16 mouse cellular contexts compared by ENCODE assay signal in the genomic region with DNA sequence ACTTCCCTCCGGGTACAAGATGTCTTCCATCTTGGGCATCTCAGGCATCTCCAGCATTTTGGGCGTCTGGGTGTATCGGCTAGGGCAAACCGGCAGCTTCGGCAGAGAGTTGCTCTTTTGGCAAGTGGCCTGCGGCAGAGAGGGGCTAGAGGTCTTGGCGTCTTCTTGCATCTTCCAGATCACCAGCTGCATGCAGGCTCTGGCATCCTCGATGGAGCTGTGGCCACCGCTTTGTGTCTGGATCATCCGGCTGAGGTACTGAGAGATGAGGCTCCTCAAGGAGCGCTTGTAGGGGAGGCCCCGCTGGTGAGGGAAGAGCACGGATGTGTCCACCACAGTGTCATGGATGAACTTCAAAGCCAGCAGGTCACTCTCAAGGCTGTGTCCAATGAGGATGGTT.
"Had no signal": no experiment of that assay in that cellular context is flagged by ENCODE, and none has a peak within 500 bp of the region (broad histone marks: within the 10 kb centered on the region; RNA-seq: fewer than 3 reads in every experiment).

No protein-coding gene starts in this region.

- H3K36me3 ChIP-seq: liver, embryonic 15.5 days; lung, embryonic 15.5 days; midbrain, embryonic 13.5 days; midbrain, embryonic 15.5 days; neural tube, embryonic 12.5 days; stomach, embryonic 15.5 days had no signal

- H3K9ac ChIP-seq: liver, embryonic 15.5 days; liver, postnatal 0 days; lung, embryonic 15.5 days; midbrain, embryonic 13.5 days; midbrain, embryonic 15.5 days; neural tube, embryonic 12.5 days; stomach, embryonic 15.5 days had no signal

- DNase-seq: liver, postnatal 0 days; lung, adult 2 months; lung, postnatal 14 days; lung, postnatal 36 days; right cerebral cortex, postnatal 14 days; thymus, adult 2 months; thymus, postnatal 25 days; thymus, postnatal 4 days had no signal

- H3K4me3 ChIP-seq: liver, embryonic 15.5 days; lung, embryonic 15.5 days; midbrain, embryonic 13.5 days; midbrain, embryonic 15.5 days; neural tube, embryonic 12.5 days; stomach, embryonic 15.5 days had no signal

- H3K4me1 ChIP-seq: liver, embryonic 15.5 days; lung, embryonic 15.5 days; midbrain, embryonic 13.5 days; midbrain, embryonic 15.5 days; neural tube, embryonic 12.5 days; stomach, embryonic 15.5 days had no signal

- H3K9me3 ChIP-seq: liver, embryonic 15.5 days; lung, embryonic 15.5 days; midbrain, embryonic 15.5 days; stomach, embryonic 15.5 days had no signal

- H3K27me3 ChIP-seq: liver, embryonic 15.5 days; lung, embryonic 15.5 days; midbrain, embryonic 13.5 days; midbrain, embryonic 15.5 days; neural tube, embryonic 12.5 days; stomach, embryonic 15.5 days had no signal

- H3K27ac ChIP-seq: liver, embryonic 15.5 days; lung, embryonic 15.5 days; macrophage; midbrain, embryonic 13.5 days; midbrain, embryonic 15.5 days; neural tube, embryonic 12.5 days; stomach, embryonic 15.5 days; stomach, postnatal 0 days had no signal
